Mouse (Mus musculus) MEL (cell line): ENCODE measurements around the gene Tapbpl. TPM values are rescaled to one million over a fixed set of nuclear protein-coding genes. Genes with fewer than 3 reads are reported as not detected.

Experiments
- DNase-seq: peaks from one replicate; pipeline ENCODE4 v3.0.0; 2011; ENCODE audit warnings: low read depth, low spot score
- H3K27ac ChIP-seq: 2 replicates; pipeline ENCODE4 v1.5.1; 2012; ENCODE audit warnings: low read depth, mild to moderate bottlenecking, control low read depth, low read length, moderate library complexity; ENCODE audit not compliant: control insufficient read depth
- H3K27me3 ChIP-seq, 2 experiments: fragments of 150-350 bp in 1 of 2; sonication (generic) in 1 of 2; 2 replicates each; pipeline ENCODE4 v1.6.1; 2012; ENCODE audit warnings: low read length in 2 of 2, mild to moderate bottlenecking in 2 of 2, improper control_type of control experiment in 1 of 2, moderate library complexity in 1 of 2; ENCODE audit not compliant: insufficient read depth in 2 of 2, control insufficient read depth in 1 of 2
- H3K36me3 ChIP-seq, 2 experiments: 2 replicates each; pipeline ENCODE4 v1.6.1; 2012 to 2014; ENCODE audit warnings: low read length in 2 of 2, improper control_type of control experiment in 1 of 2, inconsistent platforms in 1 of 2, mild to moderate bottlenecking in 1 of 2; ENCODE audit not compliant: insufficient read depth in 2 of 2, control insufficient read depth in 1 of 2
- H3K4me1 ChIP-seq, 2 experiments: fragments of 150-350 bp in 1 of 2; sonication (generic) in 1 of 2; 2 replicates each; pipeline ENCODE4 v1.6.1; 2012; ENCODE audit warnings: low read length in 2 of 2, improper control_type of control experiment in 1 of 2, mild to moderate bottlenecking in 1 of 2; ENCODE audit not compliant: insufficient read depth in 2 of 2, control insufficient read depth in 1 of 2
- H3K4me3 ChIP-seq, 2 experiments: fragments of 150-350 bp in 1 of 2; sonication (generic) in 1 of 2; 2 replicates each; pipeline ENCODE4 v1.5.1; 2012; ENCODE audit warnings: low read depth in 2 of 2, low read length in 2 of 2, mild to moderate bottlenecking in 2 of 2, moderate library complexity in 2 of 2, control low read depth in 1 of 2, improper control_type of control experiment in 1 of 2; ENCODE audit not compliant: control insufficient read depth in 1 of 2, insufficient read depth in 1 of 2
- H3K79me2 ChIP-seq: 2 replicates; pipeline ENCODE4 v1.6.1; 2012; ENCODE audit warnings: mild to moderate bottlenecking, low read length, moderate library complexity; ENCODE audit not compliant: control insufficient read depth, poor library complexity, insufficient read depth
- H3K9ac ChIP-seq: 2 replicates; pipeline ENCODE4 v1.6.1; 2012; ENCODE audit warnings: low read depth, mild to moderate bottlenecking, control low read depth, low read length, moderate library complexity; ENCODE audit not compliant: control insufficient read depth, poor library complexity, severe bottlenecking
- H3K9me3 ChIP-seq: fragments of 150-350 bp; sonication (generic); replicated peaks from 2 replicates; pipeline ENCODE4 v1.6.1; 2012; ENCODE audit warnings: mild to moderate bottlenecking, low read length, improper control_type of control experiment, moderate library complexity; ENCODE audit not compliant: insufficient read depth
- BHLHE40 ChIP-seq: IDR thresholded peaks from 2 replicates; pipeline ENCODE4 v1.6.1; 2012; ENCODE audit warnings: low read depth, mild to moderate bottlenecking, inconsistent platforms, low read length, improper control_type of control experiment, borderline replicate concordance
- CHD1 ChIP-seq: IDR thresholded peaks from 2 replicates; pipeline ENCODE4 v1.6.1; 2012; ENCODE audit warnings: low read depth, mild to moderate bottlenecking, inconsistent platforms, low read length, improper control_type of control experiment
- ELF1 ChIP-seq: IDR thresholded peaks from 2 replicates; pipeline ENCODE4 v1.6.1; 2014; ENCODE audit warnings: low read depth, mild to moderate bottlenecking, inconsistent platforms, low read length, improper control_type of control experiment, moderate library complexity
- GATA1 ChIP-seq: IDR thresholded peaks from 2 replicates; pipeline ENCODE4 v1.6.1; 2011; ENCODE audit warnings: low read depth, low read length, improper control_type of control experiment
- JUND ChIP-seq: IDR thresholded peaks from 2 replicates; pipeline ENCODE4 v1.6.1; 2011; ENCODE audit warnings: low read depth, mild to moderate bottlenecking, improper control_type of control experiment, low read length
- MAFK ChIP-seq: IDR thresholded peaks from 2 replicates; pipeline ENCODE4 v1.6.1; 2011; ENCODE audit warnings: low read depth, mild to moderate bottlenecking, low read length, improper control_type of control experiment, borderline replicate concordance
- MAX ChIP-seq: IDR thresholded peaks from 2 replicates; pipeline ENCODE4 v1.6.1; 2011; ENCODE audit warnings: low read length, improper control_type of control experiment
- MAZ ChIP-seq: IDR thresholded peaks from 2 replicates; pipeline ENCODE4 v1.6.1; 2012; ENCODE audit warnings: low read depth, mild to moderate bottlenecking, inconsistent platforms, low read length, improper control_type of control experiment
- MEF2A ChIP-seq: IDR thresholded peaks from 2 replicates; pipeline ENCODE4 v1.6.1; 2014; ENCODE audit warnings: low read depth, mild to moderate bottlenecking, inconsistent platforms, low read length, improper control_type of control experiment; ENCODE audit not compliant: poor library complexity, insufficient replicate concordance, severe bottlenecking; ENCODE audit errors: extremely low read depth
- MYC ChIP-seq: IDR thresholded peaks from 2 replicates; pipeline ENCODE4 v1.6.1; 2011; ENCODE audit warnings: low read depth, mild to moderate bottlenecking, low read length, improper control_type of control experiment, moderate library complexity
- NELFE ChIP-seq: IDR thresholded peaks from 2 replicates; pipeline ENCODE4 v1.6.1; 2011; ENCODE audit warnings: low read depth, low read length, improper control_type of control experiment
- POLR2A ChIP-seq, 2 experiments: IDR thresholded peaks; 2 replicates each; pipeline ENCODE4 v1.6.1; 2011 to 2012; ENCODE audit warnings: low read length in 2 of 2, mild to moderate bottlenecking in 2 of 2, control low read depth in 1 of 2, improper control_type of control experiment in 1 of 2, low read depth in 1 of 2, moderate library complexity in 1 of 2; ENCODE audit not compliant: control insufficient read depth in 1 of 2, insufficient read depth in 1 of 2, poor library complexity in 1 of 2
- POLR2AphosphoS2 ChIP-seq: IDR thresholded peaks from 2 replicates; pipeline ENCODE4 v1.6.1; 2011; ENCODE audit warnings: low read length, improper control_type of control experiment
- POLR2AphosphoS5 ChIP-seq: IDR thresholded peaks from 2 replicates; pipeline ENCODE4 v1.6.1; 2012; ENCODE audit warnings: low read depth, borderline replicate concordance, mild to moderate bottlenecking, inconsistent platforms, low read length, moderate library complexity, mixed read lengths
- RCOR1 ChIP-seq: IDR thresholded peaks from 2 replicates; pipeline ENCODE4 v1.6.1; 2012; ENCODE audit warnings: low read depth, mild to moderate bottlenecking, inconsistent platforms, low read length, improper control_type of control experiment
- TAL1 ChIP-seq: IDR thresholded peaks from 2 replicates; pipeline ENCODE4 v1.6.1; 2012; ENCODE audit warnings: mild to moderate bottlenecking, inconsistent platforms, low read length, moderate library complexity, mixed read lengths
- USF1 ChIP-seq: IDR thresholded peaks from 2 replicates; pipeline ENCODE4 v1.6.1; 2014; ENCODE audit warnings: low read depth, mild to moderate bottlenecking, inconsistent platforms, low read length, improper control_type of control experiment, moderate library complexity
- ZMIZ1 ChIP-seq: IDR thresholded peaks from 2 replicates; pipeline ENCODE4 v1.6.1; 2012; ENCODE audit warnings: low read depth, mild to moderate bottlenecking, inconsistent platforms, low read length, improper control_type of control experiment, moderate library complexity
- ZNF384 ChIP-seq: IDR thresholded peaks from 2 replicates; pipeline ENCODE4 v1.6.1; 2012; ENCODE audit warnings: low read depth, mild to moderate bottlenecking, inconsistent platforms, low read length, improper control_type of control experiment
- polyA plus RNA-seq, 2 experiments: library from polyadenylated mRNA; stranded (reverse) in 1 of 2; unstranded in 1 of 2; fragments of >175 nt in 1 of 2; fragments of >200 nt in 1 of 2; gene quantifications; 2 replicates each; pipeline versions ENCODE4 v1.2.1 to v1.2.4; 2012; ENCODE audit warnings: low replicate concordance in 2 of 2, low read depth in 1 of 2; ENCODE audit not compliant: insufficient read length in 2 of 2, insufficient read depth in 1 of 2, missing spikeins in 1 of 2
- total RNA-seq: library from RNA; depleted of rRNA; stranded (reverse); fragments of 300-350 nt; gene quantifications from 2 replicates; pipeline ENCODE4 v1.2.3, GENCODE M21; 2012

Gene Tapbpl
- total and polyA plus RNA-seq, 3 experiments, result 2.5 to 5.2 TPM; not detected in 1

- TF ChIP-seq CHD1, result no peak
- no peak for TF ChIP-seq BHLHE40
- no peak for TF ChIP-seq USF1
- no peak for TF ChIP-seq POLR2AphosphoS2
- TF ChIP-seq ZMIZ1, result no peak
- TF ChIP-seq GATA1, result no peak
- TF ChIP-seq MYC, result no peak
- no peak for TF ChIP-seq MAZ
- TF ChIP-seq MEF2A, result no peak
- no peak for TF ChIP-seq MAFK
- TF ChIP-seq ELF1, result no peak
- H3K9me3 ChIP-seq, result no peaks in the 10 kb centered on the region
- peaks cover 21 to 25% of the 10 kb centered on the region in 2 experiments; a peak in 3 of 4 replicates for H3K4me1 ChIP-seq
- peaks cover 0 to 26% of the 10 kb centered on the region in 2 experiments; a peak in 2 of 4 replicates for H3K36me3 ChIP-seq
- H3K9ac ChIP-seq, result no peak overlapping the region
- no peak for DNase-seq
- no peak overlapping the region for H3K4me3 ChIP-seq
- H3K79me2 ChIP-seq, result no peaks in the 10 kb centered on the region
- no peak overlapping the region for H3K27ac ChIP-seq
- no peaks in the 10 kb centered on the region for H3K27me3 ChIP-seq
Observed at GRCm38 (mm10) chr6:125252711-125253110, 21.1 kb upstream of the Tapbpl start.

- no peak overlapping the region for H3K9ac ChIP-seq
- H3K79me2 ChIP-seq, result no peaks in the 10 kb centered on the region
- no peaks in the 10 kb centered on the region for H3K27me3 ChIP-seq
- H3K27ac ChIP-seq, result no peak overlapping the region
- no peak overlapping the region for H3K4me3 ChIP-seq
- peaks cover 0 to 23% of the 10 kb centered on the region in 2 experiments; a peak in 2 of 4 replicates for H3K36me3 ChIP-seq
- no peak for DNase-seq
- peaks cover 19 to 22% of the 10 kb centered on the region in 2 experiments; a peak in 3 of 4 replicates for H3K4me1 ChIP-seq
- H3K9me3 ChIP-seq, result no peaks in the 10 kb centered on the region
- TF ChIP-seq POLR2A (IDR thresholded peaks at IDR 0.05; ENCODE audit: control insufficient read depth in 1 of 2, insufficient read depth in 1 of 2, low read depth in 1 of 2, low read length in 2 of 2, poor library complexity in 1 of 2) (no peak), JUND (no peak), ZNF384 (no peak), RCOR1 (no peak)
Observed at GRCm38 (mm10) chr6:125252285-125252684, 20.6 kb upstream of the Tapbpl start.

GRCm38 (mm10) chr6:125244551-125244950 lies 12.9 kb upstream of the Tapbpl start:
- H3K27ac ChIP-seq, result no peak overlapping the region
- no peak overlapping the region for H3K4me3 ChIP-seq
- peaks cover 0 to 4% of the 10 kb centered on the region in 2 experiments; a peak in 2 of 4 replicates for H3K4me1 ChIP-seq
- no peak for DNase-seq
- H3K79me2 ChIP-seq, result no peaks in the 10 kb centered on the region
- H3K9ac ChIP-seq, result no peak overlapping the region
- H3K9me3 ChIP-seq, result no peaks in the 10 kb centered on the region
- H3K27me3 ChIP-seq, result peaks cover 0 to 2% of the 10 kb centered on the region in 2 experiments; a peak in 2 of 4 replicates
- H3K36me3 ChIP-seq, result no peaks in the 10 kb centered on the region
- TF ChIP-seq MYC (no peak), POLR2A (IDR thresholded peaks at IDR 0.05; ENCODE audit: control insufficient read depth in 1 of 2, insufficient read depth in 1 of 2, low read depth in 1 of 2, low read length in 2 of 2, poor library complexity in 1 of 2) (no peak), RCOR1 (no peak), ZNF384 (no peak), USF1 (no peak), MAX (no peak), NELFE (no peak), TAL1 (no peak), POLR2AphosphoS5 (no peak), GATA1 (no peak)
